Mouse (Mus musculus) adrenal gland (tissue): Measurements from ENCODE around the gene Echs1.

Experiments used
- intact Hi-C: fragments of 180-260 bp; cut with DNase I; formaldehyde crosslinking; loops from one replicate; pipeline ENCODE4 v1.15.1; 2025

Echs1 gene

DNA sequence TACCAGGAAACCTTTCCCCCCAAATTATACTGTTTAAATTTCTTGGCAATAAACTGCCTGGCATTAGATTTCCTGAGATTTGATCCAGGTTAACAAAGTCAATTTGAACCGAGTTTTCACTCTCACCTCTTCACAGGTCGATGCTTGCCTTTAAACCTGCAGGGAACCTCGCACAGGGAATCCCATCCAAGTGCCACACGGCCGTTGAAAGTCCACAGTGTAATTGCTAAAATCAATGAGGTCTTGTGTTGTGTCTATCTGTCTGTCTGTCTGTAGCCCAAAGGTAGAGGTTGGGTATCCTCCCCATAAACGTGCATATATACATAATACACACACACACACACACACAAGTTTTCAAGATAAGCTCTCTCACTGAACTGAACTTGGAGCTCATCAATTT lies 48.9 kb downstream of the Echs1 start:
- intact Hi-C loops, result no loop called here

DNA sequence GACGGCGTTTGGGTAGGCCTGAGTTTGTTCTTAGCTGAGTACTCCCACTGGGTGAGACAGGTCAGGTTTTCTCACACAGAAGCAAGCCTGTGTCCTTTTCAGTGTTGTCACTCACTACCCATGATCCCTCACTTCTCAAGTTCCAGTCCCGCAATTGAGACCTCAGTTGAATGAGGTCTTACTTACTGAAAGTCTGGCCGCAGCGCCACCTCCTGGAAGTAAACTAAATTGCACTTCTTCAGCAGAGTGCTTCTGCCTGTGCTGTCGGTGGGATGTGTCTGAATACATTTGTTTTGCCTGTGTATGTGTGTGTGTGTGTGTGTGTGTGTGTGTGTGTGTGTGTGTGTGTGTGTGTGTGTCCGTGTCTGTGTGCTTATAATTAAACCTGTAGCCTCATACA lies 53.2 kb downstream of the Echs1 start:
- intact Hi-C loops, result loop anchor here (2.0 to 5.0 kb wide), 2 partner anchors 94 to 156 kb away; no protein-coding TSS in a partner anchor

DNA sequence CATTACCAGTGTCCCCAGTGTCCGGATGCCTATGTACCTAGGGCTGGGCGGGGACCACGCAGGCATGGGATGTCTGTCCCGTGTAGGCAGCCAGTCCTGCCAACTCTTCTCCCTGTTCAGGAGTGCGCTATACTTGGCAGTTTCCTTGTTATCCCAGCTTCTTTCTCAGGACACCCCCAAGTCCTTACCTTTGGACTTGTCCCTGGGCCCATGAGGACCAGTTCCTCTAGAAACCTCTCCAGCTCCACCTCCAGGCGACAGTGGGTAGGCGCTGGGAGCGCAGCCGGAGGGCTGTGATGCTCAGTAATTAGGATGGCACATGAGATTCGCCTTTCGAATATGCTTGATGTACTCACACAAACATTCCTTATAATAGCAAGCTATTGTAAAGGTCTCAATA lies 54.0 kb downstream of the Echs1 start:
- intact Hi-C loops, result loop anchor here (2.0 to 5.0 kb wide), 2 partner anchors 94 to 155 kb away; no protein-coding TSS in a partner anchor

DNA sequence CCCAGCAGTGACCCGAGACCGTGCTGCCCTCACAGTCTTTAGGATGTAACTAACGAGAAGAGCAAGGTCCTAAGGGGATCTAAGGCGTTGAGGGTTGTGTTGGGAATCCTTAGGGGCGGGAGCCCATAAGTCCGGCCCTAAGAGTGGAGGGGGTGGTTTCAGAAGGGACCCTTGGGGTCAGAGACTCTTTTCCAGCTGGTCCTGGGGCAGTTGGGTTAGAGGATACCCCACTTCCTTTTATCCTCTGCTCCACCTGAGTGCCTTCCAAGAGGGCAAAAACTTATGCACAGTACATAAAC lies 54.5 kb downstream of the Echs1 start:
- intact Hi-C loops, result loop anchor here (2.0 to 5.0 kb wide), 2 partner anchors 93 to 154 kb away; no protein-coding TSS in a partner anchor

DNA sequence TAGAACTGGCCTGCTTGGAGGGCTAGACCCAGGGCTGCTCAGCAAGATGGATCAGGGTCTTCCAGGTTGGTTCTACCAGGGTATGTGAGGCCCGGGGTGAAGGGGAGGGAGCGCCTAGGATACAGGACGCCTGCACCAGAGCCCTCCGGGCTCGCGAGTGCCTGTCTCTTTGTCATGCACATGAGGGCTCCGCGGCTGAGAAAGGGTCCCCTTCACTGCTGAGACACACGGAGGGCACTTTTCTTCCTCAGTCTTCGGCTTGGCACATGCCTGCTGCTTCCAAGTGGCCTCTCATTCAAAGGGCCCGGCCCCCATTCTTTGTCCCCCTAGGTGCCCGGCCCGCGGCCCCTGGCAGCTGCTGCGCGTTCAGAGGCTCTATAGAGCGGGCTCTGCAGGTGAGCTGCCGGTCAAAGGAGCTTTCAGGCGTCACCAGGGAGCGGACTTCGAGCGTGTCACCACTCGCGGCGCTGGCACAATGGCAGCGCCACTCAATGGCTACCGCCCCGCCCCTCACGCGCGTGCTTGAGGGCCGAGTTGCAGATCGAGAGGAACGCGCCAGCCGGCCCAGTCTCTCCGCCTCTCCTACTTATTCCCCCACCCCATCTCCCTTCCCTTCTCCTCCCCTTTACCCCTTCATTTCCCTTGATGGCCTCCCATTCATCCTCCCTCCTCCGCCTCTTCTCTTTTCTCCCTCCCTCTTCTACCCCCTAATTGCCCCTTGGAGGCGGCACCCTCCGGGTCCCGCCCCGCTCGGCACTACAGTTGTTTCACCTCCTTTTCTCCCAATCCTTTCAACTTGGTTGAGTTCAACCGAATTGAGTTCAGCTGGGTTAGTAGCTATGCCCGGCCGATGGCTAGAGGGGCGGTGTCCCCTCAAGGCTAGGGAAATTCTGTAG lies 55.1 kb downstream of the Echs1 start:
- intact Hi-C loops, result loop anchor here (5.0 kb wide), 1 partner anchor 154 kb away; no protein-coding TSS in a partner anchor

DNA sequence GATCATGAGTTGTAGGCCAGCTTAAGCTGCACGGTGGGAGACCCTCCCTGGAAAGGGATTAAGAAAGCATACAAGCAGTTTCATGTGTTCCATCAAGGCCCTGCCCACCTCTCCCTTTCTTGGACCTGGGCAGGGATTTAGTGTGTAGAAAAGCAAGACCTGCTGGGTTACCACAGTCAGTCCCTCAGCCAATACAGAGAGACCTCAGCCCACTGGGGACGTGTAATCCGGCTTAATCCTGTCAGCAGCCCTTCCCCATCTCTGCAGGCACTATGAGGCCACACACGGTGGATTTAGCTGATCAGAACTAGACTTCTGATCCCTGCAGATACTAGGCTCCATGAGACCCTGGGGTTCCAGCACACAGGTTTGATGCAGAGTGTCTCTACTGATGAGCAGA lies 56.7 kb downstream of the Echs1 start:
- intact Hi-C loops, result no loop called here

DNA sequence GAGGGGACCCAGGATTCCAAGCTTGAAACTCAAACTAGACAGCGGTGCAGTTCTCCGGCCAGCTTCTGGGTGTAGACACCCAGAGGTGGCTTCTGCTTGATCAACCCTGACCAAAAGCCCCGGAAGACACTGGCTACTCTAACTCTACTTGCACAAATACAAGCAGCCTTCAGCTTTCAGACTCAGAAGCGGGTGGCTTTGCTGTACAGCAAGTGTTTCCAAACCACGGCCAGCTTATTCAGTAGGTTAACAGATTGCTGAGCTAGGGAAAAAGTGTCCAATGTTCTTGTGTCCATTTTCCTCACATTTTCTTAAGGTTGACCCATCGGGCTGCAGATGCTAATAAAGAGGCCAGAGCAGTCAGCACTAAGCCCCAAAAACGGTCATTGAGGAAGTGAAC lies 57.7 kb downstream of the Echs1 start:
- intact Hi-C loops, result no loop called here

DNA sequence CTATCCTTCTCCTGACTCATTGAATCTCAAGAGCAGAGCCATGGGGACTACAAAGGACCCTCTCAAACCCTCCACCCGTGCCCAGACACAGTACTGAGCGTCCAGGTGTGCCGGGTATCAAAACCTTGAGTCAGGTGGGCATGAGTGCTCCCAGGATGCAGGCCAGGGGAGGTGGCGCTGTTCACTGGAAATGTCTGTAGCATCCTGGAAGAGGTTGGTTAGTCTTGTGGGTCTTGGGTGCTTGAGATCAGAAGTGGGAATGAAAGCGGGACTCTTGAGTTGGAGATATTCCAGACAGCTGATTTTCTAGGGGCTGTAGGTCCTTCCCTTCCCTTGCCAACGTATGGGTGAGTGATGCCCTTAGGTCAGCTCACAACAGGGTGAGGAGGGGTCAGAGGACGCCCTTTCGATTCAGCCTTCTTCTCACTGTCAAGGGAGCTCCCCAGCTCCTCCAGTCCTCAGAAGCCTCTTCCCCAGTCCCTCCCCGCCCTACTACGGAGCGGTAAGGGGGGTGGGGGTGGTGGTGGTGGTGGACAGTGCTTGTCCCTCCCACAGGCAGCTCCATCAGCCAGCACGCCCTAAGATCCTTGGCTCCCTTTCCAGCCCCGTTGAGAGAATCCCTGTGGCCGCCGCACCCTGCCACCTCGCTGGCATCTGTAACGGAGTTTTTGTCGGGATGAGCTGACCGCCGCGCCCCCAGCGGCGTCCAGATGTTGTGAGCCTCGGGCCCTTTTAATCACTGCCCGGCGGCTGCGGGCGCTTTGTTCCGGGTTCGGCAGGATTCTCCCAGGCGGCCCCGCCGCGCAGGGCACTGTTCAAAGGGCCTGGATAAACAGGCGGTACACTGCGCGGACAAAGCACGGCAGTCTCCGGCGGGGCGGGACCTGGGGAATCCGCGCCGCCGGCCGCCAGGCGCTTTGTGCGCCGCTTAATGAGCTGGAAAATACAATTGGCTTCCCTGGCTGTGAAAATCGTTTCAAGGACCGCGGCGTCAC lies 58.6 kb downstream of the Echs1 start:
- intact Hi-C loops, result no loop called here
